Mouse (Mus musculus) thymus, adult 2 months (tissue): Measurements from ENCODE around the gene Heatr3.

ENCODE experiments used
- CTCF ChIP-seq: fragments of 200-500 bp; IDR thresholded peaks from 2 replicates; pipeline ENCODE4 v1.5.1; 2012; ENCODE audit warnings: mild to moderate bottlenecking, control low read depth, low read length, moderate library complexity, borderline replicate concordance; ENCODE audit not compliant: control insufficient read depth, poor library complexity, insufficient read depth; ENCODE audit errors: extremely low read depth
- POLR2A ChIP-seq: fragments of 200-500 bp; IDR thresholded peaks from 2 replicates; pipeline ENCODE4 v1.6.1; 2012; ENCODE audit warnings: mild to moderate bottlenecking, low read length, control low read depth, moderate library complexity; ENCODE audit not compliant: control insufficient read depth, poor library complexity, insufficient read depth; ENCODE audit errors: extremely low read depth

DNA sequence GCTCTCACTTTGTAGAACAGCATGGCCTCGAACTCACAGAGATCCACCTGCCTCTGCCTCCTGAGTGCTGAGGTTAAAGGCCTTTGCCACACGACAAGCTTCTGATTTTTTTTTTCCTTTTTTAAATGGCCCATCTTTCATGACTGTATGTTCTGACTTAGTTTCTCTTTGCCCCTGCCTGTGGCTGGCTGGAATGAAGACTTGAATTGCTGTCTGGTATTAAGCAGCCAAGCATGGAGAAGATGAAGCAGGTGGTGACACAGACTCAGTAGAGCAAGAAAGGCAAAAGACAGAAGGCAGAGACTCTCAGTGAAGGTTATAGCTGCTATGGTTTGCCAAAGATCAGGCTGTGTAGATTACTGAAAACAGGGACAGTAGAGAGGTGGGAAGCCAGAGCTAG, 45.5 kb downstream of the Heatr3 start:
- TF ChIP-seq POLR2A: no peak
- no peak for TF ChIP-seq CTCF
